Mouse (Mus musculus) heart, adult 2 months (tissue): Measurements from ENCODE around the gene Krtdap.

Experiments
- CTCF ChIP-seq: fragments of 200-600 bp; IDR thresholded peaks from 2 replicates; pipeline ENCODE4 v1.8.1; 2022; ENCODE audit warnings: antibody characterized with exemption, mild to moderate bottlenecking, moderate library complexity
- EP300 ChIP-seq: fragments of 200-500 bp; IDR thresholded peaks from 2 replicates; pipeline ENCODE4 v1.6.1; 2011; ENCODE audit warnings: low read depth, low read length, control low read depth; ENCODE audit not compliant: insufficient read depth
- POLR2A ChIP-seq: fragments of 200-500 bp; IDR thresholded peaks from 2 replicates; pipeline ENCODE4 v1.6.1; 2011; ENCODE audit warnings: mild to moderate bottlenecking, low read depth, low read length, control low read depth; ENCODE audit not compliant: insufficient read depth

GRCm38 (mm10) chr7:30812291-30812807 is 24.7 kb downstream of the Krtdap start:
- TF ChIP-seq POLR2A (no peak), CTCF (no peak), EP300 (no peak)
